In genomic region chr9:51349422-51349821, GRCm38 (mm10) we compare ENCODE assay signal across 14 mouse cellular contexts. TPM values are rescaled to one million over a fixed set of nuclear protein-coding genes. Genes with fewer than 3 reads are reported as not detected.
"Had no signal": no experiment of that assay in that cellular context is flagged by ENCODE, and none has a peak within 500 bp of the region (broad histone marks: within the 10 kb centered on the region; RNA-seq: fewer than 3 reads in every experiment).

No protein-coding gene starts in this region.

- H3K4me2 ChIP-seq: limb, embryonic 15.5 days; liver, embryonic 12.5 days; midbrain, embryonic 13.5 days had no signal

- ATAC-seq: inflammation-experienced regulatory T-cells, adult 6 months; intestine, postnatal 0 days; liver, embryonic 12.5 days; midbrain, embryonic 13.5 days had no signal

- H3K4me1 ChIP-seq: limb, embryonic 15.5 days; liver, embryonic 12.5 days; midbrain, embryonic 13.5 days had no signal

- H3K27ac ChIP-seq: kidney, postnatal 0 days; layer of hippocampus, adult 2 months; limb, embryonic 15.5 days; liver, embryonic 12.5 days; midbrain, embryonic 13.5 days had no signal

- DNase-seq: kidney, adult 9 months; kidney, postnatal 4 days; left cerebral cortex, postnatal 4 days; spleen, adult 18-20 months; thymus, postnatal 4 days had no signal

- H3K4me3 ChIP-seq: layer of hippocampus, adult 2 months; limb, embryonic 15.5 days; liver, embryonic 12.5 days; midbrain, embryonic 13.5 days had no signal

- H3K9me3 ChIP-seq: limb, embryonic 15.5 days; liver, embryonic 12.5 days; midbrain, embryonic 13.5 days had no signal

- H3K36me3 ChIP-seq: limb, embryonic 15.5 days; liver, embryonic 12.5 days; midbrain, embryonic 13.5 days had no signal

- H3K27me3 ChIP-seq: limb, embryonic 15.5 days; liver, embryonic 12.5 days; midbrain, embryonic 13.5 days had no signal

- H3K9ac ChIP-seq: limb, embryonic 15.5 days; liver, embryonic 12.5 days; midbrain, embryonic 13.5 days had no signal

RNA-seq across cellular contexts. Expression of gene 1810046K07Rik, which starts 20.7 kb away (rescaled TPM):
- polyA plus RNA-seq: kidney, postnatal 0 days; limb, embryonic 15.5 days; liver, embryonic 12.5 days; midbrain, embryonic 13.5 days; midbrain, postnatal 0 days; neural tube, embryonic 14.5 days had no signal
